10 mouse cellular contexts compared by ENCODE assay signal in genomic region chr17:46832981-46833305, GRCm38 (mm10).
"Had no signal": no experiment of that assay in that cellular context is flagged by ENCODE, and none has a peak within 500 bp of the region (broad histone marks: within the 10 kb centered on the region; RNA-seq: fewer than 3 reads in every experiment).

No protein-coding gene starts in this region.

- H3K4me1 ChIP-seq: neural tube, embryonic 12.5 days had no signal

- H3K4me3 ChIP-seq: left cerebral cortex, adult 2 months; limb, embryonic 10.5 days; liver, embryonic 15.5 days; neural tube, embryonic 12.5 days; stomach, embryonic 15.5 days had no signal

- H3K27me3 ChIP-seq: liver, embryonic 15.5 days; neural tube, embryonic 12.5 days; stomach, embryonic 15.5 days had no signal

- ATAC-seq: intestine, embryonic 16.5 days had no signal

- H3K9me3 ChIP-seq: limb, embryonic 10.5 days; liver, embryonic 15.5 days; neural tube, embryonic 12.5 days; stomach, embryonic 15.5 days had no signal

- DNase-seq: midbrain, embryonic 14.5 days; thymus, adult 18-20 months; thymus, postnatal 14 days had no signal

- H3K27ac ChIP-seq: left cerebral cortex, adult 2 months; liver, embryonic 15.5 days; neural tube, embryonic 12.5 days; stomach, embryonic 15.5 days had no signal

- H3K4me2 ChIP-seq: liver, embryonic 11.5 days; liver, embryonic 15.5 days; neural tube, embryonic 12.5 days; stomach, embryonic 15.5 days had no signal
